Mouse (Mus musculus): ENCODE results near the gene D3Ertd254e. TPM values are rescaled to one million over a fixed set of nuclear protein-coding genes. Genes with fewer than 3 reads are reported as not detected.

D3Ertd254e gene
- 3.8 TPM for polyA plus RNA-seq (2014; fragmentation: Illumina TruSeq; extraction: RNeasy Lipid Tissue Mini Kit (QIAGEN cat#74804); ENCODE audit: low read depth, low replicate concordance)

DNA sequence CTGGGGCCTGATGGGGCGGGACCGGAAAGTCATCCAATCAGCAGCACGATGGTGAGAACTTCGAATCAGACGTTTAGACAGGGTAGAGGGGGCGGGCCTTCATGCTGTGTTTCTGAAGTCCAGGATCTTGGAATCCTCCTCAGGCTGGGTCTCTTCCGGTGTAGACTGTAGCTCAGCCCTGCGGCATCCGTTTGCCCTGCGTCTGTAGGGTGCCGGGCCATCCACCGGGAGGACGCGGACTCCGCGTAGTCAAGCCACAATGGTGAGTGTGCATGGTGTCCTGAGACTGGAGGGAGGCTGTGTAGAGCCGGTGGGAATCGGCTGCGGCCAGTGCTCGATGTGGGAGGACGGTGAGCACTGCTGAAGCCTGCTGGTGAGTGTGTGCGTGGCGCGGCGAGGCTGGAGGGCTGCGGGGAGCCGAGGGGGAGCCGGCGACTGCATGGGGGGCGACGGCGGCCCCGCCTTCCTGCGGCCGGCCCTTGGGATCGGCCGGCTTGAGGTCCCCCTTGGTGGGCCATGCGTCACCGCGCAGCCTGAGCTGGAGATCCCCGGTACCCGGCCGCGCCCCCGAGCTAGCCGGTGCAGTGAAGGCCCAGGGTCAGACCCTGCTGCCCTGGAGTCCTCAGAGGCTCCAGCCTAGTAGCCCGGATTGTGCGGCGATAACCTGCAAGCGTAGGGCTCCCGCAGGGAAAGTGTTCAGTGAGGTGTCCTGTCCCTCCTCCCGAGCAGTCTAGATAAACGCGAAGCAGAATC, at the start of gene D3Ertd254e:
D3Ertd254e (plus strand) TSS at position 84 of the 753 bp plus-strand sequence.

Other genes with a start within 250 kb of the D3Ertd254e start
- 198 TPM for gene Dcun1d1, start 213.6 kb upstream of the D3Ertd254e start, polyA plus RNA-seq (2014; fragmentation: Illumina TruSeq; extraction: RNeasy Lipid Tissue Mini Kit (QIAGEN cat#74804); ENCODE audit: low read depth, low replicate concordance)
- gene Mccc1, start 150.3 kb upstream of the D3Ertd254e start, polyA plus RNA-seq (2014; fragmentation: Illumina TruSeq; extraction: RNeasy Lipid Tissue Mini Kit (QIAGEN cat#74804); ENCODE audit: low read depth, low replicate concordance): 81.1 TPM
- gene Ccdc144b, start 97.5 kb upstream of the D3Ertd254e start, polyA plus RNA-seq (2014; fragmentation: Illumina TruSeq; extraction: RNeasy Lipid Tissue Mini Kit (QIAGEN cat#74804); ENCODE audit: low read depth, low replicate concordance): not detected
- 22.7 TPM for gene Acad9, start 85.0 kb upstream of the D3Ertd254e start, polyA plus RNA-seq (2014; fragmentation: Illumina TruSeq; extraction: RNeasy Lipid Tissue Mini Kit (QIAGEN cat#74804); ENCODE audit: low read depth, low replicate concordance)
- not detected for gene Qrfpr, start 71.3 kb downstream of the D3Ertd254e start, polyA plus RNA-seq (2014; fragmentation: Illumina TruSeq; extraction: RNeasy Lipid Tissue Mini Kit (QIAGEN cat#74804); ENCODE audit: low read depth, low replicate concordance)